Mouse (Mus musculus) midbrain, embryonic 11.5 days (tissue): ENCODE data around the gene Ncor1. TPM values are rescaled to one million over a fixed set of nuclear protein-coding genes. Genes with fewer than 3 reads are reported as not detected.

Experiments
- ATAC-seq: fragments of 200-750 bp; cut with Nextera tagmentation; 2 replicates; pipeline ENCODE4 v1.8.0; 2017; ENCODE audit warnings: moderate TSS enrichment, moderate library complexity; ENCODE audit not compliant: low FRiP score
- DNase-seq: peaks from one replicate; pipeline ENCODE4 v3.0.0; 2015; ENCODE audit warnings: low spot score; ENCODE audit errors: missing footprints
- H3K27ac ChIP-seq: fragments of 300-500 bp; sonication (generic); 2 replicates; pipeline ENCODE4 v1.5.1; 2014; ENCODE audit warnings: low read depth, low read length
- H3K27me3 ChIP-seq: fragments of 300-500 bp; sonication (generic); 2 replicates; pipeline ENCODE4 v1.6.1; 2014; ENCODE audit warnings: mild to moderate bottlenecking, low read length, moderate library complexity, mixed read lengths; ENCODE audit not compliant: control insufficient read depth, insufficient read depth
- H3K36me3 ChIP-seq: fragments of 300-500 bp; sonication (generic); 2 replicates; pipeline ENCODE4 v1.6.1; 2014; ENCODE audit warnings: mild to moderate bottlenecking, low read length, moderate library complexity, mixed read lengths; ENCODE audit not compliant: control insufficient read depth, insufficient read depth
- H3K4me1 ChIP-seq: fragments of 300-500 bp; sonication (generic); 2 replicates; pipeline ENCODE4 v1.6.1; 2014; ENCODE audit warnings: low read length; ENCODE audit not compliant: control insufficient read depth, insufficient read depth
- H3K4me2 ChIP-seq: fragments of 300-500 bp; sonication (generic); 2 replicates; pipeline ENCODE4 v1.6.1; 2014; ENCODE audit warnings: mild to moderate bottlenecking, moderate library complexity
- H3K4me3 ChIP-seq: fragments of 300-500 bp; sonication (generic); 2 replicates; pipeline ENCODE4 v1.5.1; 2014; ENCODE audit warnings: low read depth, low read length
- H3K9ac ChIP-seq: fragments of 300-500 bp; sonication (generic); 2 replicates; pipeline ENCODE4 v1.6.1; 2014; ENCODE audit warnings: low read length
- H3K9me3 ChIP-seq: fragments of 300-500 bp; sonication (generic); 2 replicates; pipeline ENCODE4 v1.6.1; 2016; ENCODE audit warnings: low read length; ENCODE audit not compliant: control insufficient read depth
- WGBS: fragments of 180-500 bp; shearing (Covaris S2); extraction: QIAGEN DNeasy Blood & Tissue Kit; methylation state at CpG from one replicate; pipeline ENCODE4 v1.1.7; 2014; 5-methylcytosine and 5-hydroxymethylcytosine counted together
- polyA plus RNA-seq: library from polyadenylated mRNA; unstranded; fragments of >200 nt; fragmentation: Nextera tagmentation; extraction: Ambion mirVana; gene quantifications from 2 replicates; pipeline ENCODE4 v1.2.1, GENCODE M21; 2014

Gene Ncor1
- polyA plus RNA-seq, 1 experiment from 2014 or later = 176 TPM

DNA sequence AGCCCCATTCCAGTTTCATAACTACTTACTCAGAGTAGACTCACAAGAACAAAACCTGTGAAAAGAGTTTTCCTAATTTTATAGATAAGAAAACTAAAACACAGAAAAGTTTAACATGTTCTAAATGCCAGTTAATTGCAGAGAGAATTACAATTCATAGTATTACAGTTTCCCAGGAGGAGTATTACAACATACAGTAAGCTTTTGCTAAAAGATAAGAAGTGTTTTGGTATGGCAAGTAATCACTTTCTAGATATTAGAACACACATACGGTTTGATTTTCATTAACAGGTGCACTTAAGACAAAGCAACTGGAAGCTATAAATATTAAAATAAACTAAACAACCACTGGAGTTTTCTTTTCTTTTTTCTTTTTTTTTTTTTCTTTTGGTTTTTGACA lies 3.1 kb downstream of the Ncor1 start:
- DNase-seq (no peak), ATAC-seq (no peak)
- Histone ChIP-seq H3K9ac (no peak overlapping the region), H3K27me3 (no peaks in the 10 kb centered on the region), H3K4me1 (peaks cover 9% of the 10 kb centered on the region; the same call in 1 of the 2 replicates), H3K4me3 (no peak overlapping the region), H3K27ac (no peak overlapping the region), H3K4me2 (peak overlapping the region; percentile 88; the same call in 1 of the 2 replicates), H3K36me3 (no peaks in the 10 kb centered on the region), H3K9me3 (no peaks in the 10 kb centered on the region)
- WGBS = 80% methylated on average over 1 of the region's 1 CpGs

DNA sequence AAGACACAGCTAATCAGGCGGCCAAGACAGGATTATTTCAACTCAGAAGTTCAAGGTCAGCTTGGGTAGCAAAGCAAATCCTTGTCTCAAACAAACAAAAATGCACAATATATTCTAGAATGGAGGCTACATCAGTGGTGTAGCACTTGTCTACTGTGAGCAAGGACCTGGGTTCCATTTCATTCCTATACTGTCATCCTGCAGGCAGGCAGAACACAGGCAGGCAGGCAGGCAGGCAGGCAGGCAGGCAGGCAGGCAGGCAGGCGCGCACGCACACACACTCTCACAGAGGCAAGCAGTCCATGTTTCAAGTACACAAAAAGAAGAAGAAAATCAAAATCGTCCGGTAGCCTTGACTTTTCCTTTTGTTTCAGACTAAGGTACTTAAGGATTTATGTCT lies 9.4 kb downstream of the Ncor1 start:
- H3K27me3 ChIP-seq = no peaks in the 10 kb centered on the region
- H3K4me2 ChIP-seq = no peak overlapping the region
- no peak overlapping the region for H3K9ac ChIP-seq
- no peaks in the 10 kb centered on the region for H3K9me3 ChIP-seq
- H3K4me3 ChIP-seq = no peak overlapping the region
- no peak for DNase-seq
- ATAC-seq = no peak
- WGBS = 91% methylated on average over 6 of the region's 6 CpGs
- H3K36me3 ChIP-seq = no peaks in the 10 kb centered on the region; the same call in 1 of the 2 replicates
- H3K4me1 ChIP-seq = no peaks in the 10 kb centered on the region
- no peak overlapping the region for H3K27ac ChIP-seq

DNA sequence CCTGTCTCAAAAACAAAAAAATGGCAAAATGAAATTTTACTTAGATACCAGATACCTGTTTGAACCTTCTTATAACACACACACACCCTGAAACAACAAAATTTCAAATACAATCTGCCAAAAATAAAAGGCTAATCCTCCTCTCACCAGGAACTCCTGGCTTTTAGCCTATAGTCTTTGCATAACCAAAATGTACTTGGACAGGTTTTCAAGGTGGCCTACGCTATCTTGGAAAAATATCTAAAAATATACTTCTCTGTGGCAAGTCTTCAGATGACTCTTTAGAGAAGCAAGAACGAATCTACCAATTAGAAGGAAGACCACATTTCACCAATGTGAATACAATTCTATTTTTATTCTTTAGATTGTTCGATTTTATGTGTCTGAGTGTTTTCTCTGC lies 12.5 kb downstream of the Ncor1 start:
- DNase-seq = no peak
- Histone ChIP-seq H3K27me3 (no peaks in the 10 kb centered on the region), H3K4me2 (no peak overlapping the region), H3K27ac (no peak overlapping the region), H3K36me3 (no peaks in the 10 kb centered on the region; the same call in 1 of the 2 replicates), H3K9me3 (no peaks in the 10 kb centered on the region), H3K4me3 (no peak overlapping the region), H3K9ac (no peak overlapping the region), H3K4me1 (no peaks in the 10 kb centered on the region)
- 96% methylated on average over 3 of the region's 3 CpGs for WGBS
- ATAC-seq = no peak

DNA sequence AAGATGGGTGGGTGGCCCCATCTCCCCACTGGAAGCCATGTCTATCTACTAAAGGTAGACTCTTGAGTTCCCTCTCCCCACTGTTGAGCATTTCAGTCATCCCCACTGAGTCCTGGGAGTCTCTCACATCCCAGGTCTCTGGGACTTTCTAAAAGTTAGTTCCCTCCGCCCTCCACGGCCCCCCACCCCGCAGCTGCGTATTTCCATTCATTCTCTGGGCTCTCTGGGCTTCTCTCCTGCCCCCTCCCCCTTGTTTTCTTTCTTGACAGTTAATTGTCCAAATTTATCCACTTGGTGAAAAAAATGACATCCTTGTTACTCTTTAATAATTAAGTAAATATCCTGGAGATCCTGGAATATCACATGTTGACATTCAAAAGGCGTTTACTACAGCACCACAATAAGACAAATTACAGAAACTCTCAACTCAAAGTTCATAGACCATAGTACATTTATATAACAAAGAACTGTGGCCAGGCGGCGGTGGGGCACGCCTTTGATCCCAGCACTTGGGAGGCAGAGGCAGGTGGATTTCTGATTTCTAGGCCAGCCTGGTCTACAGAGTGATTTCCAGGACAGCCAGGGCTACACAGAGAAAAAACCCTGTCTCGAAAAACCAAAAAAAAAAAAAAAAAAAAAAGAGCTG lies 17.5 kb downstream of the Ncor1 start:
- Histone ChIP-seq H3K9me3 (no peaks in the 10 kb centered on the region), H3K27me3 (no peaks in the 10 kb centered on the region), H3K4me2 (no peak overlapping the region), H3K4me3 (no peak overlapping the region), H3K9ac (no peak overlapping the region), H3K4me1 (no peaks in the 10 kb centered on the region), H3K36me3 (peaks cover 4% of the 10 kb centered on the region; the same call in 1 of the 2 replicates), H3K27ac (no peak overlapping the region)
- DNase-seq (no peak), ATAC-seq (no peak)
- WGBS = 95% methylated on average over 9 of the region's 9 CpGs

DNA sequence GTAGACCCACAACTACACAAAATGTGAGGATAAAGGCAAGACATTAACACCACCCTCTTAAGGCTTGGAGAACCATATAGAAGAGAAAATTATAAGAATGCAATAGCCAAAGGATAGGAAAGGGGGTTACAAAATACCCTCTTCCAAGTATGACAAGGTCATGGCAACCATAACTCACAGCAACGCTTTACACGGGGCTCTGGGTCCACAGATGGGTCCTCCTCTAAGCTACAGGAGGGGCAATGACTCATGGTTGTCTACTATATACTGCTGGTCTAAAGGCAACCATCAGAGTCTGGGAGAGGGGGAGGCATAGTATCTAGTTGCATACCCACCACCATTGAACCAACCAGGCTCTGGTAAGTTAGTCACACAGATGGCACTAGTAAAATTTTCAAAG lies 26.1 kb downstream of the Ncor1 start:
- Histone ChIP-seq H3K36me3 (peaks cover 7% of the 10 kb centered on the region; the same call in 1 of the 2 replicates), H3K9ac (no peak overlapping the region), H3K4me1 (no peaks in the 10 kb centered on the region), H3K4me3 (no peak overlapping the region), H3K4me2 (no peak overlapping the region), H3K27me3 (no peaks in the 10 kb centered on the region), H3K9me3 (no peaks in the 10 kb centered on the region), H3K27ac (no peak overlapping the region)
- DNase-seq (no peak), ATAC-seq (no peak)
- WGBS = 98% methylated on average over 2 of the region's 2 CpGs

DNA sequence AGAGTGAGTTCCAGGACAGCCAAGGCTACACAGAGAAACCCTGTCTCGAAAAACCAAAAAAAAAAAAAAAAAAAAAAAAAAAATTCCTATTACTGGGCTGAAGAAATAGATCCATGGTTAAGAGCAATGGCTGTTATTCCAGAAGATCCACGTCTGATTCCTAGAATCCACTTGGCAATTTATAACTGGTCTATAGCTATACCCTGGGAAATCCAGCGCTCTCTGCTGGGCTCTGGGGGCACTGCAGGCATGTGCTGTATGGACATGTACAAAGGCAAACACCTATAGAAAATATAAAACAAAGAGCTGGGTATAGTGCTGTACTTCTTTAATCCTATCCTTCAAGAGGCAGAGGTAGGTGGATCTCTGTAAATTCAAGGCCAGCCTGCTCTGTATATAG lies 31.2 kb downstream of the Ncor1 start:
- H3K36me3 ChIP-seq = peaks cover 3% of the 10 kb centered on the region; the same call in 1 of the 2 replicates
- 82% methylated on average over 2 of the region's 3 CpGs for WGBS
- ATAC-seq = no peak
- no peak overlapping the region for H3K4me2 ChIP-seq
- no peaks in the 10 kb centered on the region for H3K27me3 ChIP-seq
- no peaks in the 10 kb centered on the region for H3K9me3 ChIP-seq
- no peaks in the 10 kb centered on the region for H3K4me1 ChIP-seq
- no peak overlapping the region for H3K4me3 ChIP-seq
- DNase-seq = no peak
- H3K9ac ChIP-seq = no peak overlapping the region
- H3K27ac ChIP-seq = no peak overlapping the region

DNA sequence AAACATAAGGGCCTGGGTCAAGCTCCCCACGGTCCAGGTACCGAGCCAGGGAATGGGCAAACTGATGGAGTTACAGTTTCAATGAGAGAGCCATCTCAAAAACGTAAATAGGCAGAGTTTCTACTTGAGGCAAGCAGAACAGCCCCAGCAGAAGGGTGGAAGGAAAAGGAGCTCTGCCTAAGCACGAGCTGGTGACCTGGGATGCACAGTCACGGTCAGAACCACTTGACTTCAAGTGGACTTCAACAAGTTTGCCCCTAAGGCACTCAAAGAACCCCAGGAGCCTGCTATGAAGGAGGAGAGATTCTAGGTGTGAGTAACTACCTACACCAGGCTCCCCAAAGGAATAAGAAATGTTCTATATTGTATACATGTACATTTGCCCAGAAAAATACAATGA lies 32.1 kb downstream of the Ncor1 start:
- Histone ChIP-seq H3K9ac (no peak overlapping the region), H3K9me3 (no peaks in the 10 kb centered on the region), H3K27ac (no peak overlapping the region), H3K4me2 (no peak overlapping the region), H3K4me1 (no peaks in the 10 kb centered on the region), H3K27me3 (no peaks in the 10 kb centered on the region), H3K4me3 (no peak overlapping the region), H3K36me3 (peaks cover 3% of the 10 kb centered on the region; the same call in 1 of the 2 replicates)
- WGBS = 85% methylated on average over 5 of the region's 5 CpGs
- no peak for DNase-seq
- no peak for ATAC-seq

DNA sequence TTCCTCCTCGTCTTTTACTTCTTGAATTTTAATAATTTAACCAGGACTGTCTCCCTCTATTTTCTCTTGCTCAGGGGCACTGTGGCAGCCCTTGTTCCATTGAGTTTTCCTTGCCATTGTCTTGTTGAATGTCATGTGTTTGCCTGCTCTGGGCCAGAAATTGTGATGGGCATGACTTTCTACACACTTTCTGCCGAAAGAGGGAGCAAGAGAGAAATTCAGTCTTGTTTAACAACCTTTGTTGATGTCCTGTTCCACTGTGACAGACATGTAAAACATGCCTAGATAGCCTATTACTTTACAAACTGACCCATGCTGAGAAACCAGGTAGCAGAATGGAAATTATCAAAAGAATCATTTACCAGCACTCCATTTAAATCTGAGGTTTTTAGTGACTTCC lies 33.8 kb downstream of the Ncor1 start:
- no peaks in the 10 kb centered on the region for H3K9me3 ChIP-seq
- no peaks in the 10 kb centered on the region for H3K4me1 ChIP-seq
- no peaks in the 10 kb centered on the region for H3K27me3 ChIP-seq
- DNase-seq (no peak), ATAC-seq (no peak)
- no peak overlapping the region for H3K4me2 ChIP-seq
- no peak overlapping the region for H3K27ac ChIP-seq
- no peak overlapping the region for H3K9ac ChIP-seq
- WGBS = 89% methylated on average over 2 of the region's 2 CpGs
- H3K4me3 ChIP-seq = no peak overlapping the region
- peaks cover 3% of the 10 kb centered on the region; the same call in 1 of the 2 replicates for H3K36me3 ChIP-seq

DNA sequence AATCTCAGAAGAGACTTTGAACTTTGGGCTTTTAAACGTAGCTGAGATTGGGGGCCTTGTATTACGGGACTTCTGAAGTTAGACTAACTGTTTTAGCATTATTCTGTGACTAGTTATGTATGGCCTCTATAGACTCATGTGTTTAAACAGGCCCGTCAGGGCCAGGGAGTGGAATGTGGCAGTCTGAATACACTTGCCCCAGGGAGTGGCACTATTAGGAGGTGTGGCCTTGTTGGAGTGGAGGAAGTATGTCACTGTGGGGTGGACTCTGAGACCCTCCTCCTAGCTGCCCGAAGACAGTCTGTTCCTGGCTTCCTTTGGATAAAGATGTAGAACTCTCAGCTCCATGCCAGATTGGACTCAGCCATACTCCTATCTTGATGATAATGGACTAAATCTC lies 43.3 kb downstream of the Ncor1 start:
- DNase-seq = no peak
- WGBS = 95% methylated on average over 4 of the region's 4 CpGs
- Histone ChIP-seq H3K9me3 (no peaks in the 10 kb centered on the region), H3K27me3 (no peaks in the 10 kb centered on the region), H3K4me1 (no peaks in the 10 kb centered on the region), H3K36me3 (peaks cover 6% of the 10 kb centered on the region), H3K4me3 (no peak overlapping the region), H3K4me2 (no peak overlapping the region), H3K9ac (no peak overlapping the region), H3K27ac (no peak overlapping the region)
- no peak for ATAC-seq
